Mouse (Mus musculus) left cerebral cortex, adult 18-20 months (tissue): ENCODE results near the gene Pitpnb. TPM values are rescaled to one million over a fixed set of nuclear protein-coding genes. Genes with fewer than 3 reads are reported as not detected.
A peak's percentile ranks its signal among the peaks of the same experiment; 100 is the strongest.

Source experiments
- DNase-seq, 2 experiments: peaks; one replicate each; pipeline ENCODE4 v3.0.0; 2021 to 2022; ENCODE audit warnings: low spot score in 2 of 2, mixed read lengths in 1 of 2
- total RNA-seq, 2 experiments: library from RNA; stranded (reverse); gene quantifications; 2 replicates each; pipeline ENCODE4 v1.2.3; 2021

Pitpnb gene
- total RNA-seq, 2 experiments from 2014 or later = 84.7 to 86.5 TPM

GRCm38 (mm10) chr5:111344721-111345400, 14.3 kb downstream of the Pitpnb start:
- DNase-seq = no peak

GRCm38 (mm10) chr5:111356811-111357617, 26.5 kb downstream of the Pitpnb start:
- no peak for DNase-seq

GRCm38 (mm10) chr5:111360546-111360945, 30.0 kb downstream of the Pitpnb start:
- DNase-seq = no peak

GRCm38 (mm10) chr5:111361058-111361457, 30.5 kb downstream of the Pitpnb start:
- DNase-seq = no peak

GRCm38 (mm10) chr5:111361846-111362245, 31.3 kb downstream of the Pitpnb start:
- no peak for DNase-seq

- no peak for DNase-seq
These were observed 33.0 kb downstream of the Pitpnb start for GRCm38 (mm10) chr5:111363446-111364062.

GRCm38 (mm10) chr5:111364533-111364932, 34.0 kb downstream of the Pitpnb start:
- peak in 1 of 2 experiments; percentile 45 for DNase-seq

- DNase-seq = no peak
These were observed 35.6 kb downstream of the Pitpnb start for GRCm38 (mm10) chr5:111366140-111366539.

- DNase-seq = no peak
These were observed 37.5 kb downstream of the Pitpnb start for GRCm38 (mm10) chr5:111367937-111368517.

GRCm38 (mm10) chr5:111368576-111368975, 38.0 kb downstream of the Pitpnb start:
- no peak for DNase-seq

- no peak for DNase-seq
These were observed 45.1 kb downstream of the Pitpnb start for GRCm38 (mm10) chr5:111375616-111376015.

- DNase-seq = peak; percentile 35 to 60
These were observed 45.9 kb downstream of the Pitpnb start for GRCm38 (mm10) chr5:111376276-111377020.

- no peak for DNase-seq
These were observed 47.8 kb downstream of the Pitpnb start for GRCm38 (mm10) chr5:111378126-111378993.

- no peak for DNase-seq
These were observed 52.8 kb downstream of the Pitpnb start for GRCm38 (mm10) chr5:111383335-111383734.

- no peak for DNase-seq
These were observed 60.3 kb downstream of the Pitpnb start for GRCm38 (mm10) chr5:111390911-111391310.

- no peak for DNase-seq
These were observed 60.9 kb downstream of the Pitpnb start for GRCm38 (mm10) chr5:111391485-111391884.

- no peak for DNase-seq
These were observed 63.0 kb downstream of the Pitpnb start for GRCm38 (mm10) chr5:111393346-111394197.

GRCm38 (mm10) chr5:111394198-111395053, 63.9 kb downstream of the Pitpnb start:
- DNase-seq = no peak
